Mouse (Mus musculus) stomach, embryonic 14.5 days (tissue): ENCODE data around the gene Chd6. TPM values are rescaled to one million over a fixed set of nuclear protein-coding genes. Genes with fewer than 3 reads are reported as not detected.

Experiments used
- ATAC-seq: fragments of 200-750 bp; cut with Nextera tagmentation; 2 replicates; pipeline ENCODE4 v1.8.0; 2017; ENCODE audit warnings: low read depth, moderate TSS enrichment; ENCODE audit not compliant: insufficient number of reproducible peaks, insufficient read depth, low FRiP score
- H3K27ac ChIP-seq: fragments of 300-500 bp; sonication (generic); 2 replicates; pipeline ENCODE4 v1.5.1; 2014; ENCODE audit warnings: mild to moderate bottlenecking, low read length, moderate library complexity, mixed read lengths
- H3K27me3 ChIP-seq: fragments of 300-500 bp; sonication (generic); 2 replicates; pipeline ENCODE4 v1.6.1; 2014; ENCODE audit warnings: low read length, control low read depth, mixed read lengths; ENCODE audit not compliant: control insufficient read depth, insufficient read depth
- H3K36me3 ChIP-seq: fragments of 300-500 bp; sonication (generic); 2 replicates; pipeline ENCODE4 v1.6.1; 2014; ENCODE audit warnings: mild to moderate bottlenecking, control low read depth, low read length, moderate library complexity, mixed read lengths; ENCODE audit not compliant: control insufficient read depth, insufficient read depth
- H3K4me1 ChIP-seq: fragments of 300-500 bp; sonication (generic); 2 replicates; pipeline ENCODE4 v1.6.1; 2014; ENCODE audit warnings: low read length, control low read depth, mixed read lengths; ENCODE audit not compliant: control insufficient read depth, insufficient read depth
- H3K4me2 ChIP-seq: fragments of 300-500 bp; sonication (generic); replicated peaks from 2 replicates; pipeline ENCODE4 v1.6.1; 2014; ENCODE audit warnings: low read depth, low read length, control low read depth
- H3K4me3 ChIP-seq: fragments of 300-500 bp; sonication (generic); 2 replicates; pipeline ENCODE4 v1.5.1; 2014; ENCODE audit warnings: low read depth, low read length, control low read depth
- H3K9ac ChIP-seq: fragments of 300-500 bp; sonication (generic); replicated peaks from 2 replicates; pipeline ENCODE4 v1.6.1; 2014; ENCODE audit warnings: low read depth, mild to moderate bottlenecking, control low read depth, low read length, moderate library complexity, mixed read lengths
- H3K9me3 ChIP-seq: fragments of 300-500 bp; sonication (generic); 2 replicates; pipeline ENCODE4 v1.6.1; 2016; ENCODE audit warnings: low read depth, low read length, control low read depth; ENCODE audit not compliant: control insufficient read depth
- WGBS: fragments of 180-500 bp; shearing (Covaris S2); extraction: QIAGEN DNeasy Blood & Tissue Kit; methylation state at CpG from one replicate; pipeline ENCODE4 v1.1.7; 2014; 5-methylcytosine and 5-hydroxymethylcytosine counted together
- polyA plus RNA-seq: library from polyadenylated mRNA; unstranded; fragments of >200 nt; fragmentation: Nextera tagmentation; extraction: Ambion mirVana; gene quantifications from 2 replicates; pipeline ENCODE4 v1.2.1, GENCODE M21; 2014

Chd6 gene
- polyA plus RNA-seq, 1 experiment from 2014 or later, result 52.2 TPM

- Histone ChIP-seq H3K36me3 (no peaks in the 10 kb centered on the region), H3K4me3 (no peak overlapping the region), H3K9me3 (no peaks in the 10 kb centered on the region), H3K27ac (no peak overlapping the region), H3K4me2 (no peak overlapping the region), H3K4me1 (no peaks in the 10 kb centered on the region), H3K9ac (no peak overlapping the region), H3K27me3 (no peaks in the 10 kb centered on the region)
- no peak for ATAC-seq
- 86% methylated on average over 4 of the region's 4 CpGs for WGBS
Observed at GRCm38 (mm10) chr2:161058841-161059240, 50.0 kb downstream of the Chd6 start.

DNA sequence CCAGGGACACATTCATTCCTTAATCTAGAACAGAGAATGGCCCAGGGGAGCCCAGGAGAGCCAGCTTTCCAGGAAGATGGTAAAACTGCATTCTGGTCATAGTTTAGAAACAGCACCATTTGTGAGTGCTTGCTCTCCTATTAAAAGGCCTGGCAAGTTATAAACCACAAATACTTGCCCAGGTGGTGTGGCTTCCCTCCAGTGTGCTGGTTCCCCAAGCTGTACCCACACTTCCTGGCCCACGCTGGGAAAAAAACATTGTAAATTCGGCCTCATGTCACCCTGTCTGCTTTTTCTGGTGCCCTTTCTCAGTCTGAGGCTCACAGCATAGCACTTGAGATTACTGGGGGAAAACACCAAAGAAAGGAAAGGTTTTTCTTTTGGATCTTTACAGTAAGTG lies 55.1 kb downstream of the Chd6 start:
- Histone ChIP-seq H3K9ac (no peak overlapping the region), H3K4me1 (no peaks in the 10 kb centered on the region)

DNA sequence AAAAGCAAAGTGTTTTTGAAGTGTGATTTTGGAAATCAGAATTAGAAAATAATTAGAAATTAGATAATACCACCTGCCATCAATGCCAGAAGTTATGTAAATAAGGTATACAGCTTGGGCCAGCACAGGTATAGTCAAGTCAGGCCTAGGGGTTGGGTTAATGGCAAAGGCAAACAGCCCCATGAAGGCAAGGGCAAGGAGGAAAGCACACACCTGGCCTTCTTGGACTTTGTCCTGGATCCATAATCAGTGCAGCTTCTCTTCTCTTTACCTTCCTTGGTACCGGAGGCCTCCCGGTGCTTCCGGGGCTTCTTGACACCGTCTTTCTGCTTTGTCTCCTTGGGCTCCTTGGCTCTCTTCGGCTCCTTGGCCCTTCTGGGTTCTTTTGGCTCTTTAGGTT lies 56.7 kb downstream of the Chd6 start:
- no peak for ATAC-seq
- Histone ChIP-seq H3K9ac (no peak overlapping the region), H3K27me3 (no peaks in the 10 kb centered on the region), H3K4me1 (no peaks in the 10 kb centered on the region), H3K36me3 (peaks cover 16% of the 10 kb centered on the region; the same call in 1 of the 2 replicates), H3K4me2 (no peak overlapping the region), H3K9me3 (no peaks in the 10 kb centered on the region), H3K27ac (no peak overlapping the region), H3K4me3 (no peak overlapping the region)
- 92% methylated on average over 5 of the region's 5 CpGs for WGBS

More for the DNA sequence above, 55.1 kb downstream of the Chd6 start:
- WGBS, result 77% methylated on average over 2 of the region's 2 CpGs
- no peaks in the 10 kb centered on the region for H3K9me3 ChIP-seq
- H3K27ac ChIP-seq, result no peak overlapping the region
- no peak for ATAC-seq
- no peak overlapping the region for H3K4me2 ChIP-seq
- peaks cover 16% of the 10 kb centered on the region; the same call in 1 of the 2 replicates for H3K36me3 ChIP-seq
- H3K27me3 ChIP-seq, result no peaks in the 10 kb centered on the region
- H3K4me3 ChIP-seq, result no peak overlapping the region

- H3K27me3 ChIP-seq, result no peaks in the 10 kb centered on the region
- peaks cover 20% of the 10 kb centered on the region; the same call in 1 of the 2 replicates for H3K36me3 ChIP-seq
- 43% methylated on average over 6 of the region's 6 CpGs for WGBS
- H3K9ac ChIP-seq, result no peak overlapping the region
- no peaks in the 10 kb centered on the region for H3K4me1 ChIP-seq
- H3K4me3 ChIP-seq, result no peak overlapping the region
- H3K9me3 ChIP-seq, result no peaks in the 10 kb centered on the region
- no peak overlapping the region; the same call in 1 of the 2 replicates for H3K27ac ChIP-seq
- ATAC-seq, result no peak
- H3K4me2 ChIP-seq, result no peak overlapping the region
Observed at GRCm38 (mm10) chr2:161049426-161049825, 59.4 kb downstream of the Chd6 start.

DNA sequence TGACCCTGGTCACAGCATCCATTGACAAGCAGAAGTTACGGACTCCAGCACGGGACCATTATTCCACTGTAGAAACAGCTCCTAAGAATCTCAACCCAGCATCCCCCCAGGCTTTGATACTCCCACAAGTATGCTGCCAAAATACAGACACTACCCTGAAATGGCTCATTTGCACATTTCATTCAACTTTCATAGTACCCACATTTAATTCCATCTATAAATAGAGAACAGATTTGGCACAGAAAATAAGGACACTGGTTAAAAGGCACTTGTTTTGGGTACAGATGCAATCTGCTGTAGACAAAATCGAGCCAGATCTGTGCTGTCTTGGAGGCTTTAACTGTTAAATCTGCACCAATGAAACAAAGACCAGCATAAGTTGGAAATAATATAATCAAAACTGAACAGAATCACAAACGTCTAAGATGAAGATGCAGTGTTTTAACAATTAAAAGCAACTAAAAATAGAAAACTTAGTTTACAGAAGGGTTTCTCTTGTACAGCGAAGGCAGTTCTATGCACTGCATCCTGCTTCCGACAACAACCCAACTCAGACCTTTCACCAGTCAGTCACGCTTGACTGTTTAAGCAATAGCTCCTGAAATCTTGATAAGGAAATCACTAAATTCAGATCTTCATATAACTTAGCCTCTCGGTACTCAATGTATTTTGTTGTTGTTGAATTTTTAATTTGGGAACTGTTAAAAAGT lies 64.2 kb downstream of the Chd6 start:
- H3K9me3 ChIP-seq, result no peaks in the 10 kb centered on the region
- no peaks in the 10 kb centered on the region for H3K27me3 ChIP-seq
- H3K36me3 ChIP-seq, result peaks cover 25% of the 10 kb centered on the region; the same call in 1 of the 2 replicates
- H3K27ac ChIP-seq, result no peak overlapping the region
- WGBS, result 86% methylated on average over 8 of the region's 8 CpGs
- no peaks in the 10 kb centered on the region for H3K4me1 ChIP-seq
- ATAC-seq, result no peak
- no peak overlapping the region for H3K9ac ChIP-seq
- no peak overlapping the region for H3K4me3 ChIP-seq
- no peak overlapping the region for H3K4me2 ChIP-seq

GRCm38 (mm10) chr2:161042874-161043273 lies 66.0 kb downstream of the Chd6 start:
- Histone ChIP-seq H3K27ac (no peak overlapping the region), H3K9ac (no peak overlapping the region), H3K4me2 (no peak overlapping the region), H3K36me3 (peaks cover 41% of the 10 kb centered on the region; the same call in 1 of the 2 replicates), H3K9me3 (no peaks in the 10 kb centered on the region), H3K4me1 (no peaks in the 10 kb centered on the region), H3K27me3 (no peaks in the 10 kb centered on the region), H3K4me3 (no peak overlapping the region)
- 61% methylated on average over 3 of the region's 3 CpGs for WGBS
- no peak for ATAC-seq

DNA sequence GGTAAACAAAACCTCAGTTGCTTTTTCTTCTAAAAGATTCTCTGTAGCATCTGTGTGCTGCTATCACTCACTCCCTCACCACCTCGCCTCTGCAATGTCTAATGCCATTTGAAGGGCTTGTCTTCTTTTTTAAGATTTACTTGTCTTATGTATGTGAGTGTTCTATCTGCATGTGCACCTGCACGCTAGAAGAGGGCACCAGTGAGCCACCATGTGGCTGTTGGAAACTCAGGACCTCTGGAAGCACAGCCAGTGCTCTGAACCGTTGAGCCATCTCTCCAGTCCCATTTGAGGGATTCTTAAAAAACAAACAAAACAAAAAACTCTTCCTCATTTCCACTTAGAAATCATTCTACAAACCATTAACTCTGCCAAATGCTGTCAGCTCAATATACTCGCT lies 68.1 kb downstream of the Chd6 start:
- no peaks in the 10 kb centered on the region for H3K27me3 ChIP-seq
- no peak overlapping the region for H3K9ac ChIP-seq
- no peak overlapping the region for H3K4me3 ChIP-seq
- peaks cover 44% of the 10 kb centered on the region; the same call in 1 of the 2 replicates for H3K36me3 ChIP-seq
- WGBS, result 82% methylated on average over 4 of the region's 4 CpGs
- ATAC-seq, result no peak
- no peak overlapping the region for H3K27ac ChIP-seq
- H3K9me3 ChIP-seq, result no peaks in the 10 kb centered on the region
- no peaks in the 10 kb centered on the region for H3K4me1 ChIP-seq
- H3K4me2 ChIP-seq, result no peak overlapping the region

DNA sequence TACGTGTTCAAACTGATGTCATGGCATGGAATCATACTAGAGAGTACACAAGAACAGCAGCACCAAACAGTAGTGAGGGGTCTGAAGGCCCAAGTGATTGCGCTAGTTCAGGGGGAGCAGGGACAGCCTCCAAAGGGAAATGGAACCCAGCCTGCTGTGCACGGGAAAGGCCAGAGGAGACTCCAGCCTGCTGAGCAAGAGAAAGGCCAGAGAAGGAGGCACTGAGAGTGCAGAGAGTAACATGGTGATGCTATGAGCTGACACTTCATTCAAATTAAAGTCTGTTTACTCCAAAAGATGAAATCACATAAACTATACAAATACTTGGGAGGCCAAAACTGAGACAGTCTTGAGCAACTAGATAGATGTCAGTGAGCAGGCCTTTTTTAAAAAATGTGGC lies 71.1 kb downstream of the Chd6 start:
- no peak overlapping the region; the same call in 1 of the 2 replicates for H3K27ac ChIP-seq
- ATAC-seq, result no peak
- H3K4me2 ChIP-seq, result no peak overlapping the region
- no peaks in the 10 kb centered on the region for H3K9me3 ChIP-seq
- H3K9ac ChIP-seq, result no peak overlapping the region
- no peak overlapping the region for H3K4me3 ChIP-seq
- no peaks in the 10 kb centered on the region for H3K27me3 ChIP-seq
- H3K36me3 ChIP-seq, result peaks cover 44% of the 10 kb centered on the region; the same call in 1 of the 2 replicates
- no peaks in the 10 kb centered on the region for H3K4me1 ChIP-seq
- WGBS, result 74% methylated on average over 3 of the region's 3 CpGs

- Histone ChIP-seq H3K9ac (no peak overlapping the region), H3K27ac (no peak overlapping the region), H3K36me3 (peaks cover 37% of the 10 kb centered on the region), H3K27me3 (no peaks in the 10 kb centered on the region), H3K9me3 (no peaks in the 10 kb centered on the region), H3K4me3 (no peak overlapping the region), H3K4me1 (no peaks in the 10 kb centered on the region), H3K4me2 (no peak overlapping the region)
- ATAC-seq, result no peak
Observed at GRCm38 (mm10) chr2:161033141-161033540, 75.7 kb downstream of the Chd6 start.
